Mouse (Mus musculus) neutrophil, adult 65 days (primary cell): ENCODE results near the gene Olfr212. TPM values are rescaled to one million over a fixed set of nuclear protein-coding genes. Genes with fewer than 3 reads are reported as not detected.

Source experiments
- total RNA-seq: library from RNA; stranded (reverse); gene quantifications from 2 replicates; pipeline ENCODE4 v1.2.4, GENCODE M21; 2023

Olfr212 gene
- total RNA-seq, result 0.35 TPM in 1 of 2 replicates, not detected in the other

GRCm38 (mm10) chr6:116506302-116507003, at the start of gene Olfr212:
Gene Olfr212 (plus strand): TSS chr6:116506516.

GRCm38 (mm10) chr6:116460544-116461283, 45.6 kb upstream of the Olfr212 start, which contains the start of gene Alox5:
Gene Alox5 (minus strand): TSS chr6:116461178.

GRCm38 (mm10) chr6:116488791-116489190, 17.5 kb upstream of the Olfr212 start, which contains the start of gene Olfr211:
Gene Olfr211 (plus strand): TSS chr6:116489091.

GRCm38 (mm10) chr6:116538156-116538555, 31.8 kb downstream of the Olfr212 start, which contains the start of gene Olfr213:
Gene Olfr213 (plus strand): TSS chr6:116538456.

GRCm38 (mm10) chr6:116550841-116551240, 44.5 kb downstream of the Olfr212 start, which contains the start of gene Gm5580:
Gene Gm5580 (plus strand): TSS chr6:116551141.

GRCm38 (mm10) chr6:116553935-116554334, 47.6 kb downstream of the Olfr212 start, which contains the start of gene Olfr214:
Gene Olfr214 (plus strand): TSS chr6:116554235.

Other genes with a start within 250 kb of the Olfr212 start
- gene Zfand4, start 242.3 kb upstream of the Olfr212 start, total RNA-seq, result 25.5 and 37.7 TPM in 2 replicates
- gene March8, start 168.5 kb upstream of the Olfr212 start, total RNA-seq, result 15.1 and 21.4 TPM in 2 replicates
- gene Alox5, start 45.3 kb upstream of the Olfr212 start, total RNA-seq, result 294 and 307 TPM in 2 replicates
- gene Olfr211, start 17.4 kb upstream of the Olfr212 start, total RNA-seq, result not detected in 2 replicates
- gene Olfr213, start 31.9 kb downstream of the Olfr212 start, total RNA-seq, result not detected in 2 replicates
- 0.82 and 2.3 TPM in 2 replicates for gene Gm5580, start 44.6 kb downstream of the Olfr212 start, total RNA-seq
- not detected in 2 replicates for gene Olfr214, start 47.7 kb downstream of the Olfr212 start, total RNA-seq
- not detected in 2 replicates for gene Olfr215, start 77.7 kb downstream of the Olfr212 start, total RNA-seq
- gene Zfp422, start 122.5 kb downstream of the Olfr212 start, total RNA-seq, result 10.8 and 11.1 TPM in 2 replicates
- gene Depp1, start 144.1 kb downstream of the Olfr212 start, total RNA-seq, result 0.98 TPM in 1 of 2 replicates, not detected in the other
- 82.7 and 104 TPM in 2 replicates for gene Rassf4, start 167.4 kb downstream of the Olfr212 start, total RNA-seq
- gene Tmem72, start 210.4 kb downstream of the Olfr212 start, total RNA-seq, result 0.20 and 0.22 TPM in 2 replicates